Mouse (Mus musculus) CD4-positive naive resting alpha-beta T cell, adult 76 days (primary cell): ENCODE measurements around the gene Gm11639. TPM values are rescaled to one million over a fixed set of nuclear protein-coding genes. Genes with fewer than 3 reads are reported as not detected.

ENCODE experiments used
- total RNA-seq: library from RNA; stranded (reverse); gene quantifications from one replicate; pipeline ENCODE4 v1.2.4, GENCODE M21; 2023

Gene Gm11639
- total RNA-seq, result 0.12 TPM

DNA sequence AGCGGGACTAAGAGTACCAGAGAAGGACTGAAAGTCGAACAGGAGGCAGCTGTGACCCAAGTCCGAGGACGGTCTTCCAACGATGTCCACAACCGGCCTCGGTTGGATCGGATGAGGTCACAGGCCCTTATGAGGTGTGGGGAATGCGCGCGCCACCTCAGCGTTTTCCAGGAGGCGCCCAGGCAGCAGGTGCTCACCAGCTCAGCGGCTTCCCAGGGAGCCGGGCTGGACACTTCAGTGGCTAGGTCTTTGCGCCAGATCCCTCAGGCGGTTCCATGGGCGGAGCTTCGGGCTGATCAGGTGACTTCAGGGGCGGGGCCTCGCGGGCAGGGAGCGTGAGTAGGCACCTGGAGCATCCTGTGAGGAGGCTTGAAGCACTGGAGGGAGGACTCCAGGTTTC, at the start of gene Gm11639:
Gene Gm11639, plus strand, starts transcription at position 160 of the 400 bp plus-strand sequence.

DNA sequence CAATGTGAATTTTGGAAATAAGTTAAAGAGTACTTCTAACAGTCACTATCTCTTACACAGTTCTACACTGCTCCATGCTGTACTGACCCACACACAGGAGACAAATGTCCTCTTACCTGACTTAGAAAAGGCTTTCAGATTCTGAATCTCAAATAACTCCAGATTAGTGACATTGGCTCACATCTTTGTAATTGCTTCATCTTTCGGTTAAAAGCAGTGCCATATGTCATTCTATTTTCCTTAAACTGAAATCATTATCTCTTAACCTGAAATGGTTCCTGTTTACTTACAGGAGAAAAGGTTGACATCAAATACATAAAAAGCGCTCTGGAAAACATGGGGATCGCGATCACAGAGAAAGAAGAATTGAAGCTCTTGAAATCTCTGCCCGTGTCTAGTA, 377.8 kb downstream of the Gm11639 start, which contains the start of gene Efcab3:
Gene Efcab3, plus strand, starts transcription at position 301 of the 400 bp plus-strand sequence.

DNA sequence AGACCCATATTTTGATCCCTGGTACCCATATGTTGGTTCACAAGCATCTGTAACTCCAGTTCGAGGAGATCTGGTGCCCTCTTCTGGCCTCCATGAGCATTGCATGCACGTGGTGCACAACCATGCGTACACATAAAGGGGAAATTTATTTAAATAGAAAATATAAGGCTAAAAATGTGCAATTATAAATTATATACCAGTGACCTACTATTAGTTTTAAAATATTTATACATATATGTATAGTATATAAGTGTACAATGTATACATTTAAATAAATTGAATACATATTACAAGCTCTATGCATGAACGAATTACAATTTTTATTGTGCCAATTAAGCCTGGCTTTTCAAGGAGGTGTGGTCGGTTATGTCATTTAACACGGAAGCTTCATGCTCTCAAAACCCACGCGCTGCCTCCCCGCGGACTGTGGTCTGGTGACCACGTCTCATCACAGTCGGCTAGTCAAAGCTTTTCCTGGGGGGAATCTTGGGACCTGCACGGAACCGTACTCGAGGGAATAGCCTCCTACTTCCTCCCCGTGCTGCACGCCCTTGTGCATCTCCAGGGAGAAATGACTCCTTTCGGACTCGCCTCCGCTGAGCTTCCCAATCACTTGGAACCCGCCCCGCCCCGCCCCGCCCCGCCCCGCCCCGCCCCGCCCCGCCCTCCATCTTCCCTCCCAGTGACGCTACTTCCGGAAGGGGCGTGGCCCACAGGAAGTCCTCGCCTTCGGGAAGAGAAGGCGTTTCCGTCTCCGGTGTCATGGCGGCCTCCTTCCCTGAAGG, 440.4 kb downstream of the Gm11639 start, which contains the start of gene Mettl2:
Gene Mettl2, plus strand, starts transcription at position 691 of the 785 bp plus-strand sequence.

DNA sequence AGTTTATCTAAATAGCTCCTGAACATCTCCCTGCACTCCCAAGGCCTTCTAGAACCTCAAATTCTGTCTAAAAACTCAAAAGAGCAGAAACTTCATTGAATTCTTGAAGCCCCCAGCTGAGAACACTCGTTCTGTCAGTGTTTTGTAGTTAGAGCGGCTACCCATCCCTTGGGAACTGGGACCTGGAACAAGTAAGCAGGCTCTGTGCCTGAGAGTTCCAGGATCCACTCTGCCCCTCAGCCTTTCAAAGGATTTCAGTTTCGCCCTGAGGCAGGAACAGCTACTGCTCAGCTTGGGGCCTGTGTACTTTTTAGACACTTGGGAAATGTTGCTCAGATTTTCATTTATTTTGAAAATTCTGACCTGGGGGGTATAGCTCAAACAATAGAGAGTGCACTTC, 461.1 kb downstream of the Gm11639 start, which contains the start of gene Gm10842:
Gene Gm10842, plus strand, starts transcription at position 301 of the 400 bp plus-strand sequence.

Other genes with a start within 250 kb of the Gm11639 start
- 144 TPM for gene Kansl1, start 216.8 kb upstream of the Gm11639 start, total RNA-seq
- gene Cdc27, start 135.1 kb upstream of the Gm11639 start, total RNA-seq, result 47.3 TPM
- 2.0 TPM for gene Myl4, start 135.0 kb upstream of the Gm11639 start, total RNA-seq
- gene Itgb3, start 77.7 kb upstream of the Gm11639 start, total RNA-seq, result 134 TPM